Mouse (Mus musculus) layer of hippocampus, postnatal 36 days (tissue): ENCODE results near the gene 1810010H24Rik. TPM values are rescaled to one million over a fixed set of nuclear protein-coding genes. Genes with fewer than 3 reads are reported as not detected.
A peak's percentile ranks its signal among the peaks of the same experiment; 100 is the strongest.
"Not testable (repeated sequence)": the region's sequence is repeated elsewhere in the genome, so short reads cannot be mapped to it uniquely, and the experiment has no call there.

Source experiments
- DNase-seq, 2 experiments: peaks; one replicate each; pipeline ENCODE4 v3.0.0; 2022
- total RNA-seq, 2 experiments: library from RNA; stranded (reverse); gene quantifications; 2 replicates each; pipeline ENCODE4 v1.2.3; 2021

Gene 1810010H24Rik
- 1 to 10 TPM; 2.6 to 3.4 TPM for total RNA-seq

DNA sequence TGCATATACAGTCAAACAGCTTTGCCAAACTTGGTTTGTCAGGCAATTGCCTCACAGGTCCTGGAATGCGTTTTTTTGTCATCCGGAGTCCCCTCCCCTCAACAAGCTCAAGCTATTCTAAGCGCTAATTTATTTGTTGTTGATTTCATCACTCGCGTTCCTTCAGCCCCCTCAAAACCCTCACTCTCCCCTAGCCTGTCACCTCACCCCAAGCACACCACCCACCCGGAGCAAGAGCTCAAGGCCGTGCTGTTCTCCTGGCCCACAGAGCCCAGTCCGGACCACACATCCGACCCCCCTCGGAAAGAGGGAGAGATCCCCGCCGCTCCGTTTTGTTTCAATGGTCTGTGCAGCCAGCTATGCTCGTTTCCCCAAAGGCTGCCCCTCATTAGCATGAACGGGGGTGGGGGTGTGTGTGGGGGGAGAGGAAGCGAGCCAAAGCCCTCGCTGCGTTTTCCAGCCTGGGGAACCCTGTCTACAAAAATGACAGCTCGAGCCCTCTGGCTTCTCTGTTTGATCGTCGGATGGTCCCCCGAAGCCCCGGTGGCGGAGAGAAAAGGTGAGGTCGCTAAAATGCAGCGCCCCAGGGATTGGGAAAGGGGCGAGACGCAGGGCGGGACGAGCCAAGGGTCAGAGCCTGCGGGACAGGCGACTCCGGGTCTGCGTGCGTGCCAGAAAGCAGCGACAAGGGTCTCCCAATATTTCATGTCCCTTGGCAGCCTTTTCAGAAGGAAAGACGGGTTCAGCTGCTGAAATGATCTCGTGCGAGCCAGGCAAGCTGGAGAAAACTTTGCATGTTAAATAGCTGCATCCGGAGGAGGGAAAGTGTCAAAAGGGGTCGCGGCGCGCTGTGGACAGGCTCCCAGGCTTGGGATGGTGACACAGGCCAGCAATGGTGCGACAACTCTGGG, at the start of gene 1810010H24Rik:
1810010H24Rik (plus strand) TSS at position 271 of the 911 bp plus-strand sequence.
- no peak for DNase-seq

DNA sequence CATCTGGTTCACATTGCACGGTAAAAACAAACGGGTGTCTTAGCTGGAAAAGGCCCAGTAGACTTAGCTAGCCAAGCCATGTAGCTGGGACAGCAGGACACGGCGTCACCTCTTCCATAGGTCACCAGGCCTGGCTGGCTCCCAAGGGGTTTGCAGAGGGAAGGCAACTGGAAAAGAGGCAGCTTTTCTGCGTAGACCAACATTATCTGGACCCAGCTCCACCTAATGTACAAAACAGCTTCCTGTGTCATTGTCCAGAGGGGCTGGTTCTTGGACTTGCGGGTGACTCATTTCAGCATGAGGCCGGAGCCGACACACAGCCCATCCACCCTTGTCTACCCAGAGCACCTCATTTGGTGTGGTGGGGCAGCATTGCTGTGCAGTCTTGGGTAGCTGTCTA, 49.3 kb upstream of the 1810010H24Rik start:
- DNase-seq, result no peak

DNA sequence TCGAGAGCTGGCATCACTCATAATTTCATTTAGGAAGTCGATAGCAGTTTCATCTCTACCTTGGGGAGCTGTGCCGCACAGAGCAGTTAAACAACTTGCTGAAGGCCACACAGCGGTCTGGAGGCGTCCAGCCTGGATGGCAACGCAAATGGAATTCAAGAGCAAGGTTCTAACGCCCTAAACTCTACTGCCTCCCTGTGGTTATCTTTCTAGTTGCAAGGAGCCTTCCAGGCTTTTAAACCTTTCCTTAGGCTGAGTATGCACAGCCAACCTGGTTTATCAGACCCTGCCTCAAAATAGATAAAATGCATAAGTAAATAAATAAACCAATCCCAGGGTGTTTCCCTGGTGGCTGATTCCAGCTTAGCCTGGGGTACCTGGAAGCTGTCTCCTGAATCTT, 45.0 kb upstream of the 1810010H24Rik start:
- peak in 1 of 2 experiments; percentile 43 for DNase-seq

DNA sequence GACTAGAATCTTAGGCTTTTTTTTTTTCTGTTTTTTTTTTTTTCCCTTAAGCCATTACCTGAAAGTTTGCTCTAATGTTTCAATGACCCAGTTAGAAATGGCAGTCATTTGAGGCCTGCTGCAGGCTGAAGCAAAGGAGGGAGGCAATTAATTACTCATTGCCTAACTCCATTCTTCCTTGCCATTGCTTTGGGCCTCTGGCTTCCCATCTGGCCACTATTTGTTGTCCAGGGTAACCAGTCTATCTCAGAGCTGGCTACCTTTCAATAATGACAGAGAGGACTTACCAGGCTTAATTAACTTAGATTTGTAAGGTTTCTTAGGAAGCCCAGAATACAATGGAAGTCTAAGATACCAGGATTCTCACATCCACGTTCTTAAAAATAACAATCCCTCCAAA, 43.7 kb upstream of the 1810010H24Rik start:
- DNase-seq, result no peak

DNA sequence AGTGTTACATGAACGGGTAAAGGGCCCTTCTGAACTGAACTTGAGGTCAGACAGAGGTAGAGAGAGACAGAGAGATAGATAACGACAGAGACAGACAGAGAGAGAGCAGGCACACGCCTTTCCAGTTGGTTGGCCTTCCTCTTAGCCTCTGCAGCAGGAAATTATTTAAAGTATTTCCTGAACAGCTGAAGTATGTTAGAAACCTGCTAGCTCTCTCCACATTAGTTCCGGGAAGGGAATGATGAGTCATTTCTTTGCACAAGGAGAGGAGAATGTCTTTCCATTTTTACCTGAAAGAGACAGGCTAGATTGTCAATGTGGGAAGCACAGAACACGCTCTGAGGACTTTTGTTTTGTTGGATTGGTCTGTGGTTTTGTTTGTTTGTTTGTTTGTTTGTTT, 43.1 kb upstream of the 1810010H24Rik start:
- no peak for DNase-seq

DNA sequence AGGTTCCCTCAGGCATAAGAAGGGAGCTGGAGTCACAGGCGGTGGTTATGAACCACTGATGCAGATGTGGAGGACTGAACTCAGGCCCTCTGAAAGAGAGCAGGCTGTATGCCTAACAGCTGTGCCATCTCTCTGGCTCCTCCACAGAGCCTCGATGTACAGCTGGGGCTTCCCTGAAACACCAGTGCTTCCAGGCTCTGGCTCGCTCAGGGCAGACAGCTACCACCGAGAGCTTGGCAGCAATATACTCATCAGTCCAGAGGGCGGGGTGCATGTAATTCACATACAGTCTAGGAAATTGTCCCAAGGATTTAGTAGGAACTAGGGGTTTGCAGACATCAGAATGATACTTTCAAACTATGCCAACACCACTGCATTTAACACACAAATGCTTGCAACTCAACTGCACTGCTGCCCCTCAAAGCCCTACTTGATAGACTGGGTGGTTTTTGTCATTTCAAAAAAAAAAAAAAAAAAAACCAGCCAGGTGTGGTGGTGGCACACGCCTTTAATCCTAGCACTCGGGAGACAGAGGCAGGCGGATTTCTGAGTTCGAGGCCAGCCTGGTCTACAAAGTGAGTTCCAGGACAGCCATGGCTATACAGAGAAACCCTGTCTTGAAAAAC, 39.4 kb upstream of the 1810010H24Rik start:
- DNase-seq, result not testable (repeated sequence)

DNA sequence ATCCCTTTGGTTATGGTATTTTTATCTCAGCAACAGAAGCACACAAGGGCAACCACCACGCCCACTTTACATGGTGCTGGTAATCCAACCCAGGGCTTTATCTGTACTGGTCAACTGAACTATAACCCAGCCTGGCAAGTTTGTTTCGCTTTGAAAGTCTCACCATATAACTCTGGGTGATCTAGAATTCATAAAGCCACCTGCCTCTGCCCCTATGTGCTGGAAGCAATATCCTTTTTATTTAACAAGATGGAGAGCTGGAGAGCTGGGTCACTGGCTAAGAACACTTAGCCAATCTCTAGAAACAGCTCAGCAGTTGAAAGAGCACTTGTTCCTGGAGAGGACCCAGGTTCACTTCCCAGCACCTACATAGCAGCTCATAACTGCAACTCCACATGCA, 38.1 kb upstream of the 1810010H24Rik start:
- DNase-seq, result no peak

DNA sequence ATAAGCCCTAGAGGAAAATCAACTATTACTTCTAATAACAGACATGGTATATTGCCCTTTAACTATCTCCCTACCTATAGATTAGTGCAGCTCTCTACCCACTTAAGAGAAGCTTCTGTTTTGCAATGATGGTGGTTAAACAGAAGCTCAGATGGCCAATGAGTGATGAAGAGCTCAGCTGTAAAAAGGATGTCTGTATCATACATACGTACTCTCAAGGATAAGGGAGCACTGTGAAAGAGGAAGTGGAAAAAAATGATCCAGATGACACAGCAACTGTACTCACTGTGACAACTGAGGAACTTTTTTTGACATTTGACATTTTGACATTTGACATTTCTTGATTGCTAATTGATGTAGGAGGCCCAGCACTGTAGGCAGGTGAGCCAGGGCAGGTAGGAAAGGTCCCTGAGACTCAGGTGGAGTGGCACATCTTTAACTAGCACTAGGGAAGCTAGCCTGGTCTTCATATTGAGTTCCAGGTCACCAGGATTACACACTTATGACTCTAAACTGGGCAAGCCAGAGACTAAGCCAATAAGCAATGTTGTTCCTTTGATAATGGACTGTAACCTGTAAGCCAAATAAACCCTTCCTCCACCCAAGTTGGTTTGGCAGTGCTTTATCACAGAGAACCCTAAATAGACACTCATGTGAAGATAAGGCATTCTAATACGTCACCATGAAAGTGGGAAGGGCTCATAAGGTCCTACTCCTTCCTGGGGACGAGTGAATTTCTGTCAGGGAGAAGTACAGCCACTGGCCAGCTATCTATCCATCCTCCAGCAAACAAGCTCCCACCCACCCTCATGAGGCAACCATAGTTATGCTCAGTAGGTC, 31.0 kb upstream of the 1810010H24Rik start:
- no peak for DNase-seq

DNA sequence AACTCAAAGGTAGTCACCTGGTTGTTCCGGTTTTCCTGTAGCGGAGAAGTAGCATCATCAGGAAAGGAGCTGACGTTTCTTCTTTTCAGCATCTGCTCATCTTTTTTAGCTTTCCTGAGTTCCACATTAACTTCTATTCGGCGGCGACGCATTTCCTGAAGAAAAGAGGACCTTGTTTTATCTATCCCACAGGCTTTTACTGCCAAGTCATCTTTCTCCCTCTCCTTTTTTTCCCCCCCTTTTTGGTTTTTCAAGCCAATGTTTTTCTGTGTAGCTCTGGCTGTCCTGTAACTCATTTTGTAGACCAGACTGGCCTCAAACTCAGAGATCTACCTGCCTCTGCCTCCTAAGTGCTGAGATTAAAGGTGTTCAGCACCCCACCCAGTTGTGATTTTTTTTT, 29.0 kb upstream of the 1810010H24Rik start:
- DNase-seq, result not testable (repeated sequence)

DNA sequence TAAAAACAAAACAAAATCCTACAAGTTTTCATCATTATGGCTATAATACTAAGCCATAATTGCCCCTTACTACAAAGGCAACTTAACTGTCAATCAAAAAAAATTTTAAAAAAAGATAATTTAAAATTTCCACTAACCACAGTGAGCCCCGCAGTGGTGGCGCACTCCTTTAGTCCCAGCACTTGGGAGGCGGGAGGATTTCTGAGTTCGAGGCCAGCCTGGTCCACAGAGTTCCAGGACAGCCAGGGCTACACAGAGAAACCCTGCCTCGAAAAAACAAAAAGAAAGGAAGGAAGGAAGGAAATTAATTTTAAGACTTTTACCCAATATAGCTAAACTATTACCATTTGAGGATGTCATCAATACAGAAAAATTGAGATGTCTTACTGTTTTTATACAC, 27.5 kb upstream of the 1810010H24Rik start:
- no peak for DNase-seq

DNA sequence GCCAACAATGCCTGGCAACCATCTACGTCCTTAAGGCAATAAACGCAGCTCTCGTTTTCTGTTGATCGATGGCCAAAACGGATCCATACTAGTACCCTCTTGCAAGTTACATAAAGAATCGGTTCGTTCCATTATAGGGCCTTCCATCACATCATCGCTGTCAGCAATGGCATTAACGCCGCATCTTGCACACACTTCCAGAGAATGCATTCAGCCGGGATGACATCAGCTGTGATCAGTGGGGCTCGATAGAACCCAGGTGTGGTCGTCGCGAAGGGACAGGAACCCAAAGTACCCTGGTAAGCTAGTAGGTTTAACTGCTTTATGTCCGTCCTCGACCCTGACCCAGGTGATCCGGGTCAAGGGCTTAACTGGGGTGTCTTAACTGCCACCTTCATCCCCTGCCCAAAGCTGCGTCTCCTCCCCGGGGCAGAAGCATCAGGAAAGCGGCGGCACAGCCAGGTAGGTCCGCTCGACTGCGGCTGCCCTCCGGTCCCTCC, 26.8 kb upstream of the 1810010H24Rik start:
- peak; percentile 41 to 42 for DNase-seq

DNA sequence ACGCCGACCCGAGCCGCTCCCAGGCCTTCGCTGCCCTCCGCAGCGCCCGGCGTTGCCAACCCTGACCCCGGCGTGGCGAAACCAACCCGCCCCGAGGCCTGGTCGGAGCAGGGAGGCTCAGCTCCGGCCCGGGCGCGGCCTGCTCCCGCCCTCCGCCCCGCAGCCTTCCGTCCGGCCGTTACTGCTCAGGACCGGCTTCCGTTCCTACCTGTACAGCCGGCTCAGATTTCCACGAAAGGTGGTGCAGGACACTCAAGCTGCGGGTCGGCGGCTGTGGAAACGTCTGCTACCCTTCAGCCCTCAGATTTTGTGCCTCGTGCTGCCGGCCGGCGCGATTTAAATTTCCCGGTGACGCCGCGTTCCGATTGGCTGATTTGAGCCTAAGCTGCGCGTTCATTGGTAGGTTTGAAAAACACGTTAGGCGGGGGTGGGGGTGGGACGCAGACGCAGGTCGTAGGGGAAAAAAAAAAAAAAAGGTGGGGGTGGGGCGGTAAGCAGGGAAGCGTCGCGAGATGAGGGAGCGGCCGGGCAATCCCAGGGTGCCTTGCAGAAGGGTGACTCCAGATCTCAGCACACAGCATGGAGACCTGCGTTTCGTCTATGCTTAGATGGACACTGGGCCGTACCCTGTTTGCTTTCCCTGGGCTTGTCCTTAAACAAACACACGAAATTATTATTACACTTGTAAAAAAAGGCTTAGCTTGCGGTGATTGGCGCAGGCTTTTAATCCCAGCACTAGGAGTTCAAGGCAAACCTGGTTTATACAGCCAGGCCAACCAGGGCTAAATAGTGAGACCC, 26.1 kb upstream of the 1810010H24Rik start, which contains the start of gene Kpna2:
Kpna2 (minus strand) TSS at position 391 of the 798 bp plus-strand sequence.
- peak; percentile 83 to 85 for DNase-seq

DNA sequence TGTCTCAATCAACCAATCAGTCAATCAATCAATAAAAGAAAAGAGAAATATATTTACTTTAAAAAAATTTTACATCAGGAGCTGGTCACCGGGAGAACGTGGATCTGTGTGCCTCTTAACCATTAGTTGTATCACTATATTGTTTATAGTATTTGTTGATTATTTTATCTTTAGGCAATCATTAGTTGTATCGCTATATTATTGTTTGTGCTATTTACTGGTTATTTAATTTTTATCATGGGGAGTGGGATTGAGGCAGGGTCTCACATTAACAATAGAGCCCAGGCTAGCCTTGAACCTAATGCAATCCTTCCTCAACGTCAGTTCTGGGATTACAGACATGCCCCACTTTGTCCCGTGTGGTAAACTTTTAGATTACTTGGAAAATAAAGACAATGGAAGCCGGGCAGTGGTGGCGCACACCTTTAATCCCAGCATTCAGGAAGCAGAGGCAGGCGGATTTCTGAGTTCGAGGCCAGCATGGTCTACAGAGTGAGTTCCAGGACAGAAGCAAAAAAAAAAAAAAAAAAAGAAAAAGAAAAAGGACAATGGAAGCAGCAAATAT, 25.4 kb upstream of the 1810010H24Rik start:
- DNase-seq, result no peak

DNA sequence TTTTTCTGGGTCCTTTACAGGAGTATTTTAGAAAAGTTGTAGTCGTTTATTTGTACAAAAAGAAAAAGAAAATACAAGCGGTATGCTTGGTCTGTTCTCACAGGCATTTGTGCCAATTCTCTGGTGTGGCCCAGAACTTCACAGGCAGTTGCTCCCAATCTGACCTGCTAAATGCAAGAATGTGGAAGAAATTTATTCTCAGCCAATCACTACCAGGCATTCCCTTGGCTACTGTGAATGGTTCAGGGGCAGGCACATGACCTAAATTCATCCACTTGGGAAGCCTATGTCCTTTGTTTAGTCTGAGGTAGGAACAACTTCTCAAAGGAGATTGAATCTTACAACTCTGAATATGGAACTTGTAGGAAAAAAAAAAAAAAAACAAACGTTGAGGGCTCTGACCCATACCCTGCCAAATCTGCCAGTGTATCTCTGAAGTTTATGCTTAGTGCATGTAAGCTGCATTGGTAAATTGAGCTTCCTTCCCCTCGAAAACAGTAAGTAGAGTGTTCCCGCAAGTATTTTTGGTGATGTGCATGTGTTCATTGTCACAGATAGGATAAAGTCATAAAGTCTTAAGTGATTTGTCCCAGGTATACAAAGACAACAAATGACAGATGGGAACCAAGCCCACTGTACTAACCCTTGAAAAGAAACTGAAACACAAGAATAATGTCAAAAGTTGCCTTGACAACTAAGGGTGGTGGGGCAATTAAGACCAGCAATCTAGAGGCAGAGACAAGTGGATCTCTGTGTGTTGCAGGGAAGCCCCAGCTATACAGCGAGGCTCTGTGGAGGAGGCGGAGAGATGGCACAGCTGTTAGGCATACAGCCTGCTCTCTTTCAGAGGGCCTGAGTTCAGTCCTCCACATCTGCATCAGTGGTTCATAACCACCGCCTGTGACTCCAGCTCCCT, 23.5 kb upstream of the 1810010H24Rik start:
- DNase-seq, result no peak

DNA sequence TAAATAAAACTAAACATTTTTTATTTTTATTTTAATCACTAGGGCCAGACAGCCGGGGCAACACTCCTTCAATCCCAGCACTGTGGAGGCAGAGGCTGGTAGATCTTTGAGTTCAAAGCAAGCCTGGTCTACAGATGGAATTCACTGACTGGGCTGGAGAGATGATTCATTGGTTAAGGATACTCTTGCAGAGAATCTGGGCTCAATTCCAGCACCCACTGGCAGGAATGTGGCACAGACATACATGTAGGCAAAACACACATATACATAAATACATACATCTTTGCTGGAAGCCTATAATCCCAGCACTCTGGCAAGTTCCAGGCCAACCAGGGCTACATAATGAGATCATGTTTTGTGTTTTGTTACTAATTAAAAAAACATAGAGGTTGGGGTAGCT, 19.9 kb upstream of the 1810010H24Rik start:
- DNase-seq, result no peak

DNA sequence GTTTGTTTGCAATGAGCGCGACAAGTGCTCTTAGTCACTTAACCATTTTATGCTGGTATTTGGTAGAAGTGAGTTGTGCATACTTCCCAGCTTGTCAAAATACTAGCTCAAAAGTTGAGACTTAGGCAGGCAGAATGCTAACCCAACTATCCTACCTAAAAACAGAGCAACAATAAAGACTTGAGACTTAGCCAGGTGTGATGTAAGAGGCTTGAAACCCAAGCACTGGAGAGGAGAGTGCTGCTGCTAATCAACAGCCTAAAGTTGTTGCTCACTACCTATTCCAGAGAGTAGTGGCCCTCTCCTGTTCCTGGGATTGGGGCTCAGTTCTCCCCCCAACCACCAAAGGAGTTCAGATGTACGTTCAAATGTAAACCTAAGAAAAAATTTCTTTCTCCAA, 15.0 kb upstream of the 1810010H24Rik start:
- DNase-seq, result no peak

DNA sequence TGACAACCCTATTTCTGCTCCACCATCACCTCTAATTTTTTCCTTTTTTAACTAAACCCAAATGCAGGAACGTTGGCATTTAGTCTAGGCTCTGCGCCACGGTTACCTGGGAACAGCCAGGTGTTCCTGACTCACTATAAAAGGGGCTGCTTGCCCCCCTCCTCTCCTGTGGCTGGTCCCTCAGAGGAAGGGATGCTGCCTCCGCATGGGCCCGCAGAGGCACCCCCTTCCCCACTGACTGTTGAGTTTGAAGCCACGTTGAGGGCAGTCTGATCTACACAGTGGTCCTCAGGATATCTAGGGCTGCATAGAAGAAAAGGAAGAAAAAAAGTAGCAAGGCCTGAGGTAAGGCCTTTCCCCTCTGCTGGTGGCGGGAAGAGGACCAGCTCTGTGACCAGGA, 14.3 kb upstream of the 1810010H24Rik start:
- DNase-seq, result no peak

DNA sequence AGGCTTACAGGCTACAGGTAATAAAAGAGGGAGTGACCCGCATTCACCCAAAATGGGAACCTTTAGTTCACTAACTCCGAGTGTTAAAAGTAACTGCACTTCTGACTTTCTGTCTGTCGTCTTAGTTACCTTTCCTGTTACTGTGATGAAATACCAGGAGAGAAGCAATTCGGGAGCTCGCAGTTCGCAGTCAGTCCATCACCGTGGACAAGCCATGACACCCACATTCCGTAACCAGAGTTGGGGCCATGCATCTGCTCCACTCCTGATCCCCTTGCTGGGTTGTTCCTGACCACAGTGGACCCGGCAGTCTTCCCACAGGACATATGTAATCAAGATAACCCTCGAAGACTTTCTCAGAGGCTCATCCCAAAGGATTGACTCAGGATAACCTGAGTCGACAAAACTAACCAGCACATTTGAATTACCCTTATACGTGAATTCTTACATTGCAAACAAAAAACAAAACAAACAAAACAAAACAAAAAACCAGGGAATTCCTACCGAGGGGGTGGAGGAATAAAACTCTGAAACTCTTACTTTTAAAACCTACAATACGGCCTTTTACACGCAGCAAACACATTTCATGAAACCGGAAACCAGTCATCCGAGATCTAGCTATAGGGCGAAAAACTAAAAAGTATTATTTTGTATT, 13.7 kb upstream of the 1810010H24Rik start:
- no peak for DNase-seq

DNA sequence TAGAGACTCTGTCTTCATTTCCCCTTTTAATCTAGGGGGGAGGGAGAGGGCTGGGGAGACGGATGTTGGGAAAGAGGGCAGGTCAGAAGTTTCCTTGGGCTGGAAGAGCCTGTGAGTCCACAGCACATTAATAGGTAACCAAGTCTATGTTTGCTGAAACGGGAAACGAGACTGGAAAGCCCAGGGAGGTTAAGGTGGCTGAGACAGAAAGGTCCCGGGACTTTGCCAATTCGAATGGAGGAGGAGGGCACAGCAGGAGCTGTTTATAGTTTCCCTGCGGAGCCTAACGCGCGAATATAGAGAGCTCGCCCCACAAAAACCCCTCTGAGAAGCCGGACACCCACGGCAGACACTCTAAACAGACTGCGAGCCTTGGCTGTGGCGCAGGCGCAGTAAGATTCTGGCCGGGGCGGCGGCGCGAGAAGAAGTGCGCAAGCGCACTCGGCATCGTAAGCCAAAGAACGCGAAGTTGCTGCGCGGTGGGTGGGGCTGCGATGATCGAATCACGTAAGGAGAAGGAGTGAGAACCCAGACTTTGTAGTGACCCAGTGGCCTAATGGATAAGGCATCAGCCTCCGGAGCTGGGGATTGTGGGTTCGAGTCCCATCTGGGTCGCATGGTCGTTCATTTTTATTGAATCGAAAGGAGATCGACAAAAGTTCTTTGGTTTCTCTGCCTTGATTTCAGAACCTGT, 13.0 kb upstream of the 1810010H24Rik start:
- peak; percentile 99 to 100 for DNase-seq
